Mouse (Mus musculus): ENCODE data around the gene Ten1. TPM values are rescaled to one million over a fixed set of nuclear protein-coding genes. Genes with fewer than 3 reads are reported as not detected.

Ten1 gene
- total and polyA plus RNA-seq, 3 experiments: 17.8 to 95.8 (median 47.8) TPM

GRCm38 (mm10) chr11:116176010-116176409 is 22.6 kb upstream of the Ten1 start:
- peaks cover 93% of the 10 kb centered on the region for H3K36me3 ChIP-seq (replicated peaks)
- no peak overlapping the region for H3K4me3 ChIP-seq (ENCODE audit: low read depth, low read length)
- TF ChIP-seq CTCF (IDR thresholded peaks at IDR 0.05; ENCODE audit: low read depth, low read length) (no peak), TAL1 (conservative IDR thresholded peaks at IDR 0.05; ENCODE audit: low read depth, low read length) (no peak), GATA1 (IDR thresholded peaks at IDR 0.05; ENCODE audit: borderline replicate concordance, low read length) (no peak), POLR2AphosphoS5 (IDR thresholded peaks at IDR 0.05; ENCODE audit: insufficient replicate concordance, low read depth, low read length) (no peak), GATA2 (IDR thresholded peaks at IDR 0.05; ENCODE audit: borderline replicate concordance, low read depth, low read length) (no peak)
- H3K9me3 ChIP-seq (replicated peaks): no peaks in the 10 kb centered on the region
- H3K4me1 ChIP-seq (ENCODE audit: insufficient read depth, low read depth, low read length): peaks cover 4% of the 10 kb centered on the region; the same call in 1 of the 2 replicates
- DNase-seq (ENCODE audit: low spot score) (no peak), ATAC-seq (ENCODE audit: extremely low read depth, insufficient number of reproducible peaks, low FRiP score, poor library complexity, severe bottlenecking) (no peak)
- no peaks in the 10 kb centered on the region for H3K27me3 ChIP-seq (ENCODE audit: insufficient read depth, low read length)

- TF ChIP-seq POLR2AphosphoS5 (IDR thresholded peaks at IDR 0.05; ENCODE audit: insufficient replicate concordance, low read depth, low read length) (no peak), GATA2 (IDR thresholded peaks at IDR 0.05; ENCODE audit: borderline replicate concordance, low read depth, low read length) (no peak), GATA1 (IDR thresholded peaks at IDR 0.05; ENCODE audit: borderline replicate concordance, low read length) (no peak), CTCF (IDR thresholded peaks at IDR 0.05; ENCODE audit: low read depth, low read length) (no peak), TAL1 (conservative IDR thresholded peaks at IDR 0.05; ENCODE audit: low read depth, low read length) (no peak)
- H3K4me1 ChIP-seq (ENCODE audit: insufficient read depth, low read depth, low read length): peaks cover 4% of the 10 kb centered on the region; the same call in 1 of the 2 replicates
- H3K4me3 ChIP-seq (ENCODE audit: low read depth, low read length): no peak overlapping the region
- no peaks in the 10 kb centered on the region for H3K27me3 ChIP-seq (ENCODE audit: insufficient read depth, low read length)
- ATAC-seq (ENCODE audit: extremely low read depth, insufficient number of reproducible peaks, low FRiP score, poor library complexity, severe bottlenecking) (no peak), DNase-seq (ENCODE audit: low spot score) (no peak)
- H3K9me3 ChIP-seq (replicated peaks): no peaks in the 10 kb centered on the region
- peaks cover 93% of the 10 kb centered on the region for H3K36me3 ChIP-seq (replicated peaks)
These were observed 20.1 kb upstream of the Ten1 start for GRCm38 (mm10) chr11:116178411-116179121.

DNA sequence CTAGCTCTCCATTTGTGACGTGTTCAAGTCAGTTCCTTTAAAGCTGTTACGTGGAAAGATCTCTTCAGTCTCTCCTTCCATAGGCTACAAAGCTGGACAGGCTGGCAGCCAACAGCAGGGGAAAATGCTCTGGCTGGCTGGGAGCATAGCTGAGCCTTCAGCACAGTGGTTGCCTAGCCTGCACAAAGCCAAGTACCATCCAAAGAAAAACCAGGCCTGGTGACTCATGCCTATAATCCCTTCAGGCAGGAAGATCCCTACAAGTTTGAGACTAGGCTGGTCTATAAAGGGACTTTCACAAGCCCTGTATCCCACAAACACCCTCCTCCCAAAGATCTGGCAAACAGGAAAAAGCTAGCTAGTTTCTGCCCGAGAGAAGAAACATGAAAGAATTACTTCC is 12.8 kb upstream of the Ten1 start:
- Histone ChIP-seq H3K36me3 (replicated peaks) (peaks cover 93% of the 10 kb centered on the region), H3K4me3 (ENCODE audit: low read depth, low read length) (no peak overlapping the region), H3K4me1 (ENCODE audit: insufficient read depth, low read depth, low read length) (0 out of 2 replicates have a peak, but pooled peaks cover 3% of the 10 kb centered on the region), H3K27me3 (ENCODE audit: insufficient read depth, low read length) (no peaks in the 10 kb centered on the region), H3K9me3 (replicated peaks) (no peaks in the 10 kb centered on the region)
- ATAC-seq (ENCODE audit: extremely low read depth, insufficient number of reproducible peaks, low FRiP score, poor library complexity, severe bottlenecking): no peak
- TF ChIP-seq GATA1 (IDR thresholded peaks at IDR 0.05; ENCODE audit: borderline replicate concordance, low read length) (no peak), POLR2AphosphoS5 (IDR thresholded peaks at IDR 0.05; ENCODE audit: insufficient replicate concordance, low read depth, low read length) (no peak), CTCF (IDR thresholded peaks at IDR 0.05; ENCODE audit: low read depth, low read length) (no peak), GATA2 (IDR thresholded peaks at IDR 0.05; ENCODE audit: borderline replicate concordance, low read depth, low read length) (no peak), TAL1 (conservative IDR thresholded peaks at IDR 0.05; ENCODE audit: low read depth, low read length) (no peak)
- no peak for DNase-seq (ENCODE audit: low spot score)

- Histone ChIP-seq H3K36me3 (replicated peaks) (peaks cover 96% of the 10 kb centered on the region), H3K9me3 (replicated peaks) (no peaks in the 10 kb centered on the region), H3K27me3 (ENCODE audit: insufficient read depth, low read length) (no peaks in the 10 kb centered on the region), H3K4me3 (ENCODE audit: low read depth, low read length) (no peak overlapping the region), H3K4me1 (ENCODE audit: insufficient read depth, low read depth, low read length) (peaks cover 3% of the 10 kb centered on the region; the same call in 1 of the 2 replicates)
- TF ChIP-seq GATA1 (IDR thresholded peaks at IDR 0.05; ENCODE audit: borderline replicate concordance, low read length): no peak
- TF ChIP-seq GATA2 (IDR thresholded peaks at IDR 0.05; ENCODE audit: borderline replicate concordance, low read depth, low read length): no peak
- TF ChIP-seq CTCF (IDR thresholded peaks at IDR 0.05; ENCODE audit: low read depth, low read length): no peak
- no peak for TF ChIP-seq TAL1 (conservative IDR thresholded peaks at IDR 0.05; ENCODE audit: low read depth, low read length)
- TF ChIP-seq POLR2AphosphoS5 (IDR thresholded peaks at IDR 0.05; ENCODE audit: insufficient replicate concordance, low read depth, low read length): no peak
- DNase-seq (ENCODE audit: low spot score) (no peak), ATAC-seq (ENCODE audit: extremely low read depth, insufficient number of reproducible peaks, low FRiP score, poor library complexity, severe bottlenecking) (no peak)
These were observed 12.3 kb upstream of the Ten1 start for GRCm38 (mm10) chr11:116186360-116186759.

DNA sequence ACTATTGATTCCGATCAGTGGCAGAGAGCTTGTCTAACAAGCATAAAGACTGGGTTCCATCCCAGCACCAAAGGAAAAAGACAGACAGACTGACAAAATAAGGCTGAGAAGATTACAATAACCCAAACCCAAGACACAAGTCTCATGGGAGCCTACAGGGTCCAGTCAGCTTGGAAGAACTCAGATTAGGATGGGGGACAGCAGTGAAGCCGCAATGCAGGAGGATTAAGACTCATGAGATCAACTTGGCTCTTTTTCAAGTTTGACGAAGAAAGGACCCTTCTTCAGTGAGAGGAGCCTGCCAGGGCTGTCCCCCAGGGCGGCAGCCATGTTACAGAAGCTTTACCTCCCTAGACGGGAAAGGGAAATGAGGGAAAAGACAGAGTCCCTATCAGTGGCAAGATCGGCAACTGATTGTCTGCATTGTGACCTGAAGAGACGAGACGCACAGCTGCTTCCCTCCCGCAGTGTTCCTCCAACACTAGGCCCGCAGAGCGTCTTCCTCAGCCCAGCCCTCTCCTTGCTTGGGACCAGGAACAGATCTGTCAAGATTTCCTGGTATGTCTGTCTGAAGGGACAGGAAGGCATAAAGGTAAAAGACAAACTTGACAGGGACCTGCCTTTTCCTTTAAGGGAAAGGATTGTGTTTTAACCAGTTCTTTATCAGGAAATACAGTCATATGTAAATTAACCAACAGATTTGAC is 11.3 kb upstream of the Ten1 start:
- no peak for ATAC-seq (ENCODE audit: extremely low read depth, insufficient number of reproducible peaks, low FRiP score, poor library complexity, severe bottlenecking)

DNA sequence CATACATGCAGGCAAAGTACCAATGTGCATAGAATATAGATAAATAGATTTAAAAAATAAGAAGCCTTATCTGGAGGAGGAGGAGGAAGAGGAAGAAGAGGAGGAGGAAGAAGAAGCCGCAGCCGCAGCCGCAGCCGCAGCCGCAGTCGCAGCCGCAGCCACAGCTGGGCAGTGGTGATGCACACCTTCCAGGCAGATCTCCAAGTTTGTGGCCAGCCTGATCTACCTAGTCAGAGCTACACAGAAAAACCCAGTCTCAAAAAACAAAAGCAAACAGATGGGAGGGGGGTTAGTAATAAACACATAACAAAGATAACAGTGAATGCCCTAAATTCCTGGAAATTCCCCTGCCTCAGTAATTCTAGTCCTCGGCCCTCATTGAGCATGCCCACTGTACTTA is 4.0 kb upstream of the Ten1 start:
- Histone ChIP-seq H3K4me1 (ENCODE audit: insufficient read depth, low read depth, low read length) (peaks cover 38% of the 10 kb centered on the region), H3K27me3 (ENCODE audit: insufficient read depth, low read length) (no peaks in the 10 kb centered on the region), H3K9me3 (replicated peaks) (no peaks in the 10 kb centered on the region), H3K36me3 (replicated peaks) (peaks cover 45% of the 10 kb centered on the region), H3K4me3 (ENCODE audit: low read depth, low read length) (no peak overlapping the region)
- ATAC-seq (ENCODE audit: extremely low read depth, insufficient number of reproducible peaks, low FRiP score, poor library complexity, severe bottlenecking) (no peak), DNase-seq (ENCODE audit: low spot score) (no peak)
- no peak for TF ChIP-seq TAL1 (conservative IDR thresholded peaks at IDR 0.05; ENCODE audit: low read depth, low read length)
- no peak for TF ChIP-seq POLR2AphosphoS5 (IDR thresholded peaks at IDR 0.05; ENCODE audit: insufficient replicate concordance, low read depth, low read length)
- TF ChIP-seq CTCF (IDR thresholded peaks at IDR 0.05; ENCODE audit: low read depth, low read length): no peak
- no peak for TF ChIP-seq GATA2 (IDR thresholded peaks at IDR 0.05; ENCODE audit: borderline replicate concordance, low read depth, low read length)
- TF ChIP-seq GATA1 (IDR thresholded peaks at IDR 0.05; ENCODE audit: borderline replicate concordance, low read length): no peak

More for the DNA sequence above, 11.3 kb upstream of the Ten1 start:
- no peaks in the 10 kb centered on the region for H3K27me3 ChIP-seq (ENCODE audit: insufficient read depth, low read length)
- H3K4me1 ChIP-seq (ENCODE audit: insufficient read depth, low read depth, low read length): peaks cover 3% of the 10 kb centered on the region; the same call in 1 of the 2 replicates
- no peak for TF ChIP-seq POLR2AphosphoS5 (IDR thresholded peaks at IDR 0.05; ENCODE audit: insufficient replicate concordance, low read depth, low read length)
- TF ChIP-seq CTCF (IDR thresholded peaks at IDR 0.05; ENCODE audit: low read depth, low read length): no peak
- no peak for TF ChIP-seq GATA2 (IDR thresholded peaks at IDR 0.05; ENCODE audit: borderline replicate concordance, low read depth, low read length)
- TF ChIP-seq GATA1 (IDR thresholded peaks at IDR 0.05; ENCODE audit: borderline replicate concordance, low read length): no peak
- no peak for TF ChIP-seq TAL1 (conservative IDR thresholded peaks at IDR 0.05; ENCODE audit: low read depth, low read length)
- peaks cover 91% of the 10 kb centered on the region for H3K36me3 ChIP-seq (replicated peaks)
- no peak for DNase-seq (ENCODE audit: low spot score)
- H3K4me3 ChIP-seq (ENCODE audit: low read depth, low read length): no peak overlapping the region
- no peaks in the 10 kb centered on the region for H3K9me3 ChIP-seq (replicated peaks)
